Mouse (Mus musculus): ENCODE measurements around the gene Fam24b. TPM values are rescaled to one million over a fixed set of nuclear protein-coding genes. Genes with fewer than 3 reads are reported as not detected.

The Fam24b gene
- total RNA-seq (2021): not detected

GRCm38 (mm10) chr7:131329416-131329815, at the start of gene Fam24b:
Gene Fam24b, minus strand, starts transcription at chr7:131329516.
- intact Hi-C loops (cut with DNase I): no loop called here
- DNase-seq: no peak

GRCm38 (mm10) chr7:131371880-131372651, 42.8 kb upstream of the Fam24b start:
- no peak for DNase-seq
- intact Hi-C loops (cut with DNase I): loop anchor here (5.0 kb wide), 2 partner anchors 180 to 510 kb away; no protein-coding TSS in a partner anchor

GRCm38 (mm10) chr7:131371470-131371860, 42.1 kb upstream of the Fam24b start:
- intact Hi-C loops (cut with DNase I): loop anchor here (5.0 kb wide), 2 partner anchors 181 to 511 kb away; no protein-coding TSS in a partner anchor
- DNase-seq: no peak

- peak; percentile 91 to 94 for DNase-seq
- intact Hi-C loops (cut with DNase I): loop anchor here (5.0 kb wide), 2 partner anchors 181 to 511 kb away; no protein-coding TSS in a partner anchor
These were observed 41.5 kb upstream of the Fam24b start, which contains the start of gene Pstk for GRCm38 (mm10) chr7:131370648-131371469. Gene Pstk, plus strand, starts transcription at chr7:131371141.

- intact Hi-C loops (cut with DNase I): loop anchor here (5.0 kb wide), 2 partner anchors 178 to 198 kb away; partner anchors contain the start of genes Bub3 and Hmx3
- no peak for DNase-seq
These were observed 34.8 kb upstream of the Fam24b start for GRCm38 (mm10) chr7:131364131-131364530.

DNA sequence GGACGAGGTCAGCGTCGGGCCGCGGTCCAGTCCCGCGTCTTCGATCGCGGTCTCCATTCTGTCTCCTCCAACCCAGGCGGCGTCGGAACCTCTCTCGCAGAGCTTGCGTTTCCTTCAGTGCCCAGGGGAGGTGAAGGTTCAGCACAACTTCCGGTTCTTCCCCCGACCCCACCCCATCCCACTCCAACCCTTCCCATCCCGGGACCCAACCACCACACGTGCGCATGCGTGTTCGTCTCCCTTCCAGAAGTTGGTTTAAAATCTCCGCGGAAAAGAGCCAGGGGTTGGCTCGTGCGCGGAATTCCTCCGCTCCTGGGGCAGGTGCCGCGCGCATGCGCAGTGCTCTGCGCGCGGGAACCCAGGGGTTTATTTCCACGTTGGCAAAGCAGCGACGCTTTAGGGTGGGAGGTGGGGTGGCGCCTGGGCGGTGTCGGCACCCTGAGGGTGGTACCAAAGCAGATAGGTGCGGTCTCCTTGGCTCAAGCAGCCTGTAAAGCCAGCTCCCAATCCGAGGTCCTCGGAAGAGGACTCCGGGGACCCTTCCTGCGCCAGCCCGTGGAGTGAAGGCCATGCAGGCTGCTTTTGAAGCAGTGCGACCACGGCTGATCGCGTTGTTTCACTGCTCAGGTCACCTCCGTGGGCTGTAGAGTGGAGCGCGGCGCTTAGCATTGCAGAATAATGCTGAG, 33.4 kb upstream of the Fam24b start, which contains the start of gene 2310057M21Rik:
2310057M21Rik (minus strand) TSS at position 145 of the 686 bp plus-strand sequence.
- DNase-seq: peak; percentile 89 to 92
- intact Hi-C loops (cut with DNase I): loop anchor here (2.0 to 5.0 kb wide), 3 partner anchors 48 to 200 kb away; partner anchors contain the start of genes Acadsb, Bub3, Hmx3 and Ikzf5

DNA sequence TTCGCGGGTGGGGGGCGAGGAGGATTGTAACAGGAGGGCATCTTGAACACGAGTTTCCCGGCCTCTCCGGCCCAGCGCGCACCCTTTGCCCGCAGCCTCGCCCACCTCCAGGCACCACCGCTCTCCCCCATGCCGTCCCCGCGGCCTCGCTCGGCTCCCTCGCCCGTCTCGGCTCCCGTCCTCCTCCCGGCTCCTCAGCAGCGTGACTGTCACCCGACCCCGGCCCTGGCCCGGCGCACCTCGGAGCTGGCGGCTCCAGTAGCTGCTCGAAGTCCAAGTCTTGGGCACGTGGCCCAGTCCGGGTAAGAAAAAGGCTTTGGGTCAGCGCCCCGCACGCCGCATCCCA, 32.9 kb upstream of the Fam24b start:
- DNase-seq: no peak
- intact Hi-C loops (cut with DNase I): loop anchor here (2.0 to 5.0 kb wide), 3 partner anchors 49 to 200 kb away; partner anchors contain the start of genes Acadsb, Bub3, Hmx3 and Ikzf5

DNA sequence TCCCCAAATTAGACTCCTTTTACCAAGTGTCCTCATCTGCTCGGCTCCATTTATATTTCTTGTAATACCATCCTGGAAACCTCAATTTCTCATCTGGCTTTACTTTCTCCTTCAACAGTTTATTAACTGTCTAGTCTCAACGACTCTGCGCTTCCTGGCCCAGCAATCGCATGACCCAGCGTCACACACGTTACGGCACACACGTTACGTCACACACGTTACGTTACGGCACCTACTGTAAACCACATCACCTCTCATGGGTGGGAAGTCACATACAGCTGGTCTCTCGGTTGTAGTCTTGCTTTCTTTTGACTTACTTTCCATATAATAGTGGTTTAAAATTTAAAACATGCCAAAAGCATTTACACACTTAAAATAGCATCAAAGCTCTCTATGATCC, 26.8 kb upstream of the Fam24b start:
- intact Hi-C loops (cut with DNase I): no loop called here
- no peak for DNase-seq

DNA sequence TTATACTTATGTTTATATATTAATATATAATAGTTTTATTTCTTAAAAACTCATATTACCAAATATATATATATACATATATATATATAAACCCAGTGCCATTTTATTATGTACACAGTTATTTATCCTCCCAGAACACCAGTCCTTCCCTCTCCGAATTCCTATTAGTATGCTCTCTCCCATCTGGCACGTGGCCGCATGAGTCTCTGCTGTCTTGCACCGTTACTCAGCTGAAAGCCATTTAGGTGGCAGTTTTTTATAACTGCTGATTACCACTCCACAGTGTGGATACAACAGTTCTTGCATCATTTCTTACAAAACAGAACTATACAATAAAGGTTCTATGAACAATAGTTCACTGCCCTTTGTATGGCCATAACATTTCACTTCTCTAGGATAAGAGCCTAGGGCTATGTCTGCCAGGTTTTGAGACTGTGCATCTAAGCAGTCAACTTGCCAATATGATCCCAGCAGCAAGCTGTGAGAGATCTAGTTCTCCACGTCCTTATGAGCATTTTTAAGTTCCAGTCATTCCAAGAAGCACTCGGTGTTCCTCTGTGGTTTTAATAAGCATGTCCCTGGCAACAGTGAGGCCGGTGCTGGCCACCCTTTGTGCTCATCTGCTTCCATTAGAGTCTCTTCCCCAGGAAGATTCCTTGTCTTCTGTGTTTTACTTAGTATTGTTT, 16.7 kb upstream of the Fam24b start:
- no peak for DNase-seq

DNA sequence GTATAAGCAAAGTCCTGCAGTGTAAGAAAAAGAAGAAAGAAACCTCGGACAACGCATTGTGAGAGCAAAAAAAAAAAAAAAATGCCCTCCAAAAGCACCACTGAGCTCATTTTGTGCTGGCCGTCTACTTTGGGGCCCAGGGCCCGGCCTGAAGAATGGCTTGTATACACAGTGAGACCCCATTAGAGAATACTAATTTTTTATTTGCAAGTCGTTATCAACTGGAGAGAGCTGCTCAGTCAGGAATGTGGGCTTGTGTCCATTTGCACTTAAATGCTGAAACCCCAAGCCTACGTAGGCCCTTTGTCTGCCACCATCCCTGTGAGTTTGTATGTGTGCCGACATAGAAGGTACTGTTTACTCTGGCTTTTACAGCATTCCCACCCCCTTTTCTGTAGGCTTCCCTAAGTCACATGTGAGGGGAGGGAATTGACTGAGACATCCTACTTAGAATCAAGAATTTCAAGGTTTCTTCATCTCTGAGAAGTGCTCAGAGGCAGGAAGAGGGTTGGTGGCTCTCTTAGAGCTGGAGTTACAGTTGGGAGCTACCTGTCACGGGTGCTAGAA, 8.3 kb upstream of the Fam24b start:
- intact Hi-C loops (cut with DNase I): loop anchor here (10.0 kb wide), 2 partner anchors 153 to 223 kb away; no protein-coding TSS in a partner anchor

More for the DNA sequence above, 16.7 kb upstream of the Fam24b start:
- intact Hi-C loops (cut with DNase I): no loop called here

GRCm38 (mm10) chr7:131333564-131333963, 4.2 kb upstream of the Fam24b start, which contains the start of gene Fam24a:
Gene Fam24a, plus strand, starts transcription at chr7:131333864.
- DNase-seq: no peak
- intact Hi-C loops (cut with DNase I): loop anchor here (10.0 kb wide), 2 partner anchors 149 to 219 kb away; no protein-coding TSS in a partner anchor

More for the DNA sequence above, 8.3 kb upstream of the Fam24b start:
- no peak for DNase-seq

GRCm38 (mm10) chr7:131331688-131332087, 2.4 kb upstream of the Fam24b start:
- DNase-seq: no peak
- intact Hi-C loops (cut with DNase I): loop anchor here (10.0 kb wide), 2 partner anchors 147 to 217 kb away; no protein-coding TSS in a partner anchor

DNA sequence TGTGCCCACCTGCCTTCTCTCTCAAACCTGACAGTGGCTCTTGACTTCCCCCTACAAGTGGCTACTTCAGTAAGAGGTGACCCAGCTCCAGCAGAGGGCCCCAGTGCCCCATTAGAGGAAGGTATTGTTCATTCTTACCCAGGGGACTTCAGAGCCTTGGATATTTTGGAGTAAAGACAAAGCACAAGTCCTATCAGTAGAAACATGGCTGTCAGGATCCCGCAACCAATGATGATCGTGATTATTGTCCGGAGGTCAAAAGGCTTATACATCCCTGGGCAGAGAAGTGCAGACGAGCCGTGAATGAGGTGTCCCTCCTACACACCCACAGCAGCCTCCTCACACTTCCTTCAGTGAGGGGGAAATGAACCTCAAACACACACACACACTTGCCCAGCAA, 2.3 kb downstream of the Fam24b start:
- DNase-seq: no peak

GRCm38 (mm10) chr7:131322192-131322591, 7.1 kb downstream of the Fam24b start, which contains the start of gene Cuzd1:
Gene Cuzd1, minus strand, starts transcription at chr7:131322292.
- no peak for DNase-seq

More for the DNA sequence above, 2.3 kb downstream of the Fam24b start:
- intact Hi-C loops (cut with DNase I): no loop called here

GRCm38 (mm10) chr7:131318340-131318739, 11.0 kb downstream of the Fam24b start:
- no peak for DNase-seq
- intact Hi-C loops (cut with DNase I): no loop called here

More at GRCm38 (mm10) chr7:131322192-131322591, 7.1 kb downstream of the Fam24b start, which contains the start of gene Cuzd1:
- intact Hi-C loops (cut with DNase I): no loop called here

DNA sequence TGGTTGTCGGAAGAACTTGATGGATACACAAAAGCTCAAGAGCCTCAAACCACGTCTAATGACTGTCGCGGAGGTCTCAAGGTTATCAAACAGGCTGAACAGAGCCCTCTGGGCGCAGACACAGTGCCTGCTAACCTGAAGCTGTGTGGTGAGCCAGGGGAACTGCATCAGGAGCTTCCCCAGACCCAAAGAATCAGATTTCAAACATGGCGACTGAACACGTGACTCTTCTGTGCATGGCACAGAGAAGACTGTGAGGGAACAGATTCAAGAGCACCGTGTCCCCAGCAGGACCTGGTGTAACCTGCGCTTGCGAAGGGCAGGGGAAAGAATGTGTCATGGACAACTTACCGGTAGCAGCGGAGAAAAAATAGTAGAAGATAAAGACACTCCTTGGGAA, 11.7 kb downstream of the Fam24b start:
- no peak for DNase-seq
- intact Hi-C loops (cut with DNase I): no loop called here

DNA sequence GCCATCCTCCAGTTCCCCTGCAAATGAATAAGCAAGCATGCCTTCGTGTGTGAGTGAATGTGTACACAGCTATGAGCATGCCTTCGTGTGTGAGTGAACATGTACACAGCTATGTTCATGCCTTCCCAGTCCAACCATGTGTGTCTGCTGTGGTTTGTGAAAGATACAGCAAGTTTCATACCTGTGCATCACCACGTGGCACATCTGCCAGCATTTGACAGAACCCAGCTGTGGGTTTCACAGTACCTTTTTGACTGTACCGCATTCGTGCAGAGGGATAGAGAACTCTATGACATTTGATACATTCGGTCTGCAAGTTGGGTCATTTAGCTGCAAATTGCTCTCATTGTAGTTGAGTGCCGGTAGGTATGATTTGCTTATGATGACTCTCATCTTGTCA, 14.8 kb downstream of the Fam24b start:
- intact Hi-C loops (cut with DNase I): no loop called here
- no peak for DNase-seq

- intact Hi-C loops (cut with DNase I): no loop called here
- no peak for DNase-seq
These were observed 22.6 kb downstream of the Fam24b start for GRCm38 (mm10) chr7:131306733-131307132.

- no peak for DNase-seq
- intact Hi-C loops (cut with DNase I): no loop called here
These were observed 26.0 kb downstream of the Fam24b start for GRCm38 (mm10) chr7:131303340-131303739.

Measured in heart, postnatal 36 days (tissue).